Mouse (Mus musculus) ES-E14 (cell line): ENCODE data around the gene Lamb2.

Experiments used
- MAFK ChIP-seq: IDR thresholded peaks from 2 replicates; pipeline ENCODE4 v1.6.1; 2014; ENCODE audit warnings: mild to moderate bottlenecking, low read depth, low read length, inconsistent platforms; ENCODE audit not compliant: insufficient read depth
- ZC3H11A ChIP-seq: IDR thresholded peaks from 2 replicates; pipeline ENCODE4 v1.6.1; 2012; ENCODE audit warnings: low read depth, mild to moderate bottlenecking, inconsistent platforms, low read length, borderline replicate concordance
- ZNF384 ChIP-seq: IDR thresholded peaks from 2 replicates; pipeline ENCODE4 v1.6.1; 2012; ENCODE audit warnings: low read depth, low read length, inconsistent platforms

GRCm38 (mm10) chr9:108479241-108479640 is 295 bp upstream of the Lamb2 start:
- no peak for TF ChIP-seq MAFK
- TF ChIP-seq ZC3H11A: no peak
- TF ChIP-seq ZNF384: no peak
